In the genomic region with DNA sequence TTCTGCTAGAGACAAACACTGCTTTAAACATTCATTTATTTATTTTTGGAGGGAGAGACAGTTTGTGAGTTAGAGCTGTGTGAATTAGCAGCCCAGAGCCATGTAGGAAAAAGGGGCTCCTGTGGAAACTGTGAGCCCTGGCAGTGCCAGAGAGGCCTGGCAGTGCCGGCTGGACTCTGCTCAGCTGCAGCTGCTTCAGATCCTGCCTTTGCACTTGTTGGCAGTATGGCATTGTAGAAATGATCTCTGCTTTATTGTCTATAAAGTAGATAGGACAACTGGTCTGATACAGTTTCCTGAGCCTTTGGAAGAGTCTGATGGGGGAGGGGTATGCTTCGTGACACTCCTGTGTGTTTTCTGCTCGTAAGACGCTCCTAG, we compare ENCODE assay signal across 10 mouse cellular contexts.
DNase-seq lines count a peak whose midpoint lies in the region; ATAC-seq and TF ChIP-seq lines count a peak whose summit lies in the region.
"Had no signal": no experiment of that assay in that cellular context is flagged by ENCODE, and none has a peak within 500 bp of the region (broad histone marks: within the 10 kb centered on the region; RNA-seq: fewer than 3 reads in every experiment).

No protein-coding gene starts in this region.

- TF ChIP-seq EP300 in heart, postnatal 0 days (IDR thresholded peaks at IDR 0.05; ENCODE audit: low read depth) = no peak

- no peaks in the 10 kb centered on the region for H3K9me3 ChIP-seq in heart, postnatal 0 days (replicated peaks; ENCODE audit: control insufficient read depth, low read length)
- H3K9me3 ChIP-seq in liver, embryonic 11.5 days (ENCODE audit: control insufficient read depth, low read length) = no peaks in the 10 kb centered on the region

- no peak overlapping the region for H3K9ac ChIP-seq in heart, postnatal 0 days (replicated peaks; ENCODE audit: low read depth, low read length)
- no peak overlapping the region for H3K9ac ChIP-seq in liver, embryonic 11.5 days (ENCODE audit: low read depth, low read length)

- no peak overlapping the region for H3K4me2 ChIP-seq in heart, postnatal 0 days (ENCODE audit: low read depth, low read length)
- peak overlapping the region; percentile 42 for H3K4me2 ChIP-seq in liver, embryonic 11.5 days

- no peak overlapping the region for H3K4me3 ChIP-seq in heart, postnatal 0 days (ENCODE audit: low read depth, low read length)
- no peak overlapping the region for H3K4me3 ChIP-seq in liver, embryonic 11.5 days (ENCODE audit: low read depth, low read length)

- no peak for TF ChIP-seq CTCF in heart, postnatal 0 days (IDR thresholded peaks at IDR 0.05; ENCODE audit: low read depth)

- peak; percentile 26 for DNase-seq in adrenal gland, postnatal 10 days
- no peak for DNase-seq in adrenal gland, postnatal 14 days
- no peak for DNase-seq in heart, postnatal 0 days (ENCODE audit: low spot score)
- DNase-seq in heart, adult 9 months (ENCODE audit: low spot score in 2 of 2) = no peak
- peak; percentile 59 for DNase-seq in brain, adult 2 months (ENCODE audit: low read depth, low spot score)
- no peak for DNase-seq in liver, embryonic 11.5 days (ENCODE audit: low spot score)
- DNase-seq in adrenal gland, postnatal 25 days = no peak
- DNase-seq in left cerebral cortex, adult 9 months (ENCODE audit: low spot score in 2 of 2) = no peak

- 50% methylated on average over 4 of the region's 4 CpGs for WGBS in heart, postnatal 0 days
- WGBS in liver, embryonic 11.5 days = 36% methylated on average over 4 of the region's 4 CpGs

- no peak for ATAC-seq in heart, postnatal 0 days (ENCODE audit: insufficient read depth, low read depth)
- no peak for ATAC-seq in liver, embryonic 11.5 days (replicated peaks; ENCODE audit: low FRiP score)
- ATAC-seq: Patski had no signal

- H3K36me3 ChIP-seq in heart, postnatal 0 days (replicated peaks; ENCODE audit: control insufficient read depth, insufficient read depth, low read length) = 0 out of 2 replicates have a peak, but pooled peaks cover 9% of the 10 kb centered on the region
- H3K36me3 ChIP-seq in liver, embryonic 11.5 days (ENCODE audit: control insufficient read depth, insufficient read depth, low read length) = no peaks in the 10 kb centered on the region; the same call in 1 of the 2 replicates

- peaks cover 65% of the 10 kb centered on the region for H3K4me1 ChIP-seq in heart, postnatal 0 days (ENCODE audit: control insufficient read depth, insufficient read depth)
- peaks cover 69% of the 10 kb centered on the region for H3K4me1 ChIP-seq in liver, embryonic 11.5 days (replicated peaks; ENCODE audit: control insufficient read depth, insufficient read depth, low read length)

- H3K27ac ChIP-seq in heart, postnatal 0 days (ENCODE audit: low read depth) = peak overlapping the region; percentile 18; the same call in 1 of the 2 replicates
- no peak overlapping the region for H3K27ac ChIP-seq in liver, embryonic 11.5 days (ENCODE audit: low read depth, low read length)
- H3K27ac ChIP-seq: macrophage had no signal

- H3K27me3 ChIP-seq in heart, postnatal 0 days (ENCODE audit: control insufficient read depth, insufficient read depth, low read length) = no peaks in the 10 kb centered on the region
- no peaks in the 10 kb centered on the region for H3K27me3 ChIP-seq in liver, embryonic 11.5 days (replicated peaks; ENCODE audit: control insufficient read depth, insufficient read depth, low read length)
- H3K27me3 ChIP-seq: Patski had no signal

Comparison
In these comparisons a context has a peak if more than half of its experiments do, and no peak if none do; other contexts are left out.
1. DNase-seq: peak in adrenal gland, postnatal 10 days (single experiment) and brain, adult 2 months (single experiment); none in adrenal gland, postnatal 14 days (single experiment), heart, postnatal 0 days (single experiment), heart, adult 9 months (0 of 2), liver, embryonic 11.5 days (single experiment), adrenal gland, postnatal 25 days (single experiment) and left cerebral cortex, adult 9 months (0 of 2).